Mouse (Mus musculus) cortical plate, adult 2 months (tissue): ENCODE measurements around the gene Gm20390.
A peak's percentile ranks its signal among the peaks of the same experiment; 100 is the strongest.

Experiments
- CTCF ChIP-seq: fragments of 200-500 bp; IDR thresholded peaks from 2 replicates; pipeline ENCODE4 v1.5.1; 2011; ENCODE audit warnings: mild to moderate bottlenecking, control low read depth, low read length; ENCODE audit not compliant: insufficient read depth; ENCODE audit errors: extremely low read depth
- POLR2A ChIP-seq: fragments of 200-500 bp; IDR thresholded peaks from 2 replicates; pipeline ENCODE4 v1.6.1; 2011; ENCODE audit warnings: mild to moderate bottlenecking, low read length, control low read depth; ENCODE audit not compliant: insufficient read depth; ENCODE audit errors: extremely low read depth

- TF ChIP-seq CTCF (no peak), POLR2A (peak; percentile 91)
Observed at GRCm38 (mm10) chr11:93995720-93996305, 27.7 kb upstream of the Gm20390 start, which contains the start of gene Spag9.
